Mouse (Mus musculus) hindbrain, embryonic 12.5 days (tissue): Measurements from ENCODE around the gene Bbs2. TPM values are rescaled to one million over a fixed set of nuclear protein-coding genes. Genes with fewer than 3 reads are reported as not detected.

Experiments used
- ATAC-seq: fragments of 200-750 bp; cut with Nextera tagmentation; 2 replicates; pipeline ENCODE4 v1.8.0; 2017; ENCODE audit warnings: moderate TSS enrichment; ENCODE audit not compliant: low FRiP score
- H3K27ac ChIP-seq: fragments of 300-500 bp; sonication (generic); 2 replicates; pipeline ENCODE4 v1.5.1; 2016; ENCODE audit warnings: mild to moderate bottlenecking
- H3K27me3 ChIP-seq: fragments of 300-500 bp; sonication (generic); 2 replicates; pipeline ENCODE4 v1.6.1; 2016; ENCODE audit warnings: mild to moderate bottlenecking
- H3K36me3 ChIP-seq: fragments of 300-500 bp; sonication (generic); 2 replicates; pipeline ENCODE4 v1.6.1; 2016; ENCODE audit warnings: mild to moderate bottlenecking
- H3K4me1 ChIP-seq: fragments of 300-500 bp; sonication (generic); 2 replicates; pipeline ENCODE4 v1.6.1; 2016
- H3K4me2 ChIP-seq: fragments of 300-500 bp; sonication (generic); replicated peaks from 2 replicates; pipeline ENCODE4 v1.6.1; 2016; ENCODE audit warnings: mild to moderate bottlenecking
- H3K4me3 ChIP-seq: fragments of 300-500 bp; sonication (generic); 2 replicates; pipeline ENCODE4 v1.5.1; 2016; ENCODE audit warnings: mild to moderate bottlenecking
- H3K9ac ChIP-seq: fragments of 300-500 bp; sonication (generic); 2 replicates; pipeline ENCODE4 v1.6.1; 2016; ENCODE audit warnings: mild to moderate bottlenecking, moderate library complexity
- H3K9me3 ChIP-seq: fragments of 300-500 bp; sonication (generic); replicated peaks from 2 replicates; pipeline ENCODE4 v1.6.1; 2016; ENCODE audit warnings: mild to moderate bottlenecking
- WGBS: fragments of 180-500 bp; shearing (Covaris S2); methylation state at CpG from one replicate; pipeline ENCODE4 v1.1.7; 2016; 5-methylcytosine and 5-hydroxymethylcytosine counted together
- polyA plus RNA-seq: library from polyadenylated mRNA; unstranded; fragments of >200 nt; fragmentation: Nextera tagmentation; extraction: Ambion mirVana; gene quantifications from 2 replicates; pipeline ENCODE4 v1.2.1, GENCODE M21; 2016

Bbs2 gene
- polyA plus RNA-seq, 1 experiment from 2014 or later, result 22.9 TPM

DNA sequence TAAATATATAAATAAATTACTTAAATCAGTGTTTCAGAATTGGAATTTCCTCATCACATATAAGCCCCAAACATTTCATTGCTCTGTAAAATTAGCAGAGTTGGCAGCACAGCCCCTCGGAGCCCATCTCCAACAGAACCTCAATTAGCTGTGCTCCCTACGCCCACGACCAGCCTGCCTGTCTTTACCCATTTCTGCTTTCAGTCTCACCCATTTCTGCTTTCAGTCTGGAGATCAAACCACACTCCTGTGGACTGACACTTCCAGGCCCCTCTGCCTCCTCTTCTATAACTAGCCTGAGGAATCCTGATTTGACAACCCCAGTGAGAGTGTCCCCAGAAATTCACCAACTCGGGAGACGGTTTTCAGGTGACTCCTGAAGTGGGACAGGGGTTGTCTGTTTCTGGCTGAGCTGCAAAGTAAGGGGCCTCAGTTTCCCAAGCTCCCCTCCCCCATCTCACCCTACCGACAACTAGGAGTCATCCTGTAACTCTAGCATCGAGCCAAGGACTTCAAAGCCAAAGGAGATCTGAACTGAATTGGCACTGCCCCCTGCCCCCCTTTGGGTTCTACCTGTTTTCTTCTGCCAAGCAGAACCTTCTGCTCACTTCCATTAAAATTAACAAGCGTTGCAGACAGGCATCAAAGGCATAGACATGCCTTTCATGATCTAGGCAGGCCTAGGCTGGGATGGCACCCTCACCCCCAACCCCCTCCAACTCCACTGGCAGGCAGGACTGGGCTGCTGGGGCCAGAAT lies 24.2 kb upstream of the Bbs2 start:
- WGBS, result 60% methylated on average over 8 of the region's 8 CpGs
- Histone ChIP-seq H3K9ac (no peak overlapping the region), H3K27me3 (no peaks in the 10 kb centered on the region), H3K36me3 (no peaks in the 10 kb centered on the region), H3K4me2 (no peak overlapping the region), H3K4me3 (no peak overlapping the region), H3K27ac (no peak overlapping the region), H3K4me1 (peaks cover 35% of the 10 kb centered on the region), H3K9me3 (no peaks in the 10 kb centered on the region)
- no peak for ATAC-seq

DNA sequence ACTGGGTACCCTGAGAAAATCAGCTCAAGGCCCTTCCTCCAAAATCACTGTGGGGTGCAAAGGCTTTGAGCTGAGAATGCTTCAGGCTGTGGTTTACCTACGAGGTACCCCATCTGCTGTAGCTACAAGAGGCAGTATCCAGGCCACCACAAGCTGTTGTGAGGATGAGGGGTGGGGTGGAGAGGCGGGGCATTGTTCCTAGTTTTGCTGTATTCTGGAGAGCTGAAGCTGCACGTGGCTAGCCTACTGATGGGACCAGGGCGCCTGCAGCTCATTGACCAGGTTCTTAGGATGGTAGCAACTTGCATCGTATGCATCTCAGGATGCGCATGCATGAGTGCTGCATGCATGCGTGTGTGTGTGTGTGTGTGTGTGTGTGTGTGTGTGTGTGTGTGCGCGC lies 22.9 kb upstream of the Bbs2 start:
- ATAC-seq, result no peak
- Histone ChIP-seq H3K27me3 (no peaks in the 10 kb centered on the region), H3K9me3 (no peaks in the 10 kb centered on the region), H3K4me2 (no peak overlapping the region), H3K27ac (0 out of 2 replicates have a peak overlapping the region, but pooled peaks have one; percentile 23), H3K4me1 (peaks cover 36% of the 10 kb centered on the region), H3K4me3 (no peak overlapping the region), H3K9ac (no peak overlapping the region), H3K36me3 (no peaks in the 10 kb centered on the region)
- 77% methylated on average over 9 of the region's 9 CpGs for WGBS

- Histone ChIP-seq H3K4me2 (peak overlapping the region; percentile 15; the same call in 1 of the 2 replicates), H3K4me3 (no peak overlapping the region), H3K9me3 (no peaks in the 10 kb centered on the region), H3K9ac (no peak overlapping the region), H3K27me3 (no peaks in the 10 kb centered on the region), H3K4me1 (peaks cover 34% of the 10 kb centered on the region), H3K36me3 (no peaks in the 10 kb centered on the region), H3K27ac (peak overlapping the region; percentile 82)
- peak; percentile 89 for ATAC-seq
- WGBS, result 4% methylated on average over 6 of the region's 6 CpGs
These were observed 20.2 kb upstream of the Bbs2 start for GRCm38 (mm10) chr8:94118776-94119430.

- Histone ChIP-seq H3K27ac (no peak overlapping the region), H3K4me3 (no peak overlapping the region), H3K9ac (no peak overlapping the region), H3K4me1 (peaks cover 10% of the 10 kb centered on the region), H3K36me3 (no peaks in the 10 kb centered on the region), H3K4me2 (no peak overlapping the region), H3K27me3 (no peaks in the 10 kb centered on the region), H3K9me3 (no peaks in the 10 kb centered on the region)
- 94% methylated on average over 2 of the region's 2 CpGs for WGBS
- no peak for ATAC-seq
These were observed 15.2 kb upstream of the Bbs2 start for GRCm38 (mm10) chr8:94113972-94114371.

GRCm38 (mm10) chr8:94113435-94113834 lies 14.7 kb upstream of the Bbs2 start:
- Histone ChIP-seq H3K9me3 (no peaks in the 10 kb centered on the region), H3K4me3 (no peak overlapping the region), H3K9ac (no peak overlapping the region), H3K27ac (no peak overlapping the region), H3K4me2 (no peak overlapping the region), H3K36me3 (no peaks in the 10 kb centered on the region), H3K27me3 (no peaks in the 10 kb centered on the region), H3K4me1 (peaks cover 5% of the 10 kb centered on the region)
- WGBS, result 43% methylated on average over 1 of the region's 1 CpGs
- no peak for ATAC-seq

GRCm38 (mm10) chr8:94110526-94111177 lies 11.9 kb upstream of the Bbs2 start:
- no peaks in the 10 kb centered on the region for H3K27me3 ChIP-seq
- ATAC-seq, result no peak
- no peaks in the 10 kb centered on the region for H3K9me3 ChIP-seq
- H3K36me3 ChIP-seq, result no peaks in the 10 kb centered on the region
- H3K4me3 ChIP-seq, result no peak overlapping the region
- no peaks in the 10 kb centered on the region for H3K4me1 ChIP-seq
- 58% methylated on average over 6 of the region's 6 CpGs for WGBS
- H3K27ac ChIP-seq, result no peak overlapping the region
- no peak overlapping the region for H3K9ac ChIP-seq
- H3K4me2 ChIP-seq, result no peak overlapping the region

DNA sequence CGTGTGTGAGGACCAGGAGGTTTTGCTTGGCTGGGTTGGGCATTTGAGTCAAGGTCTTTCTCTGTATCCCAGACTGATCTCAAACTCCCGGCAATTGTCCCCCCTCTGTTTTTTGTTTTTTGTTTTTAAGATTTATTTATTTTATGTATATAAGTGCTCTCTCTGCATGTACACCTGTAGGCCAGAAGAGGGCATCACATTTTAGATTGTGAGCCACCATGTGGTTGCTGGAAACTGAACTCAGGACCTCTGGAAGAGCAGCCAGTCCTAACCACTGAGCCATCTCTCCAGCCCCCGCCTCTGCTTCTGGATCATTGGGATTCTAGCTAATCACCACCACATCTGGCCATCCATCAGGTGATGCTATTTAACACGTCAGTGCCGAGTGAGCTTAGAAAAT lies 11.1 kb upstream of the Bbs2 start:
- Histone ChIP-seq H3K4me2 (no peak overlapping the region), H3K4me3 (no peak overlapping the region), H3K9me3 (no peaks in the 10 kb centered on the region), H3K4me1 (no peaks in the 10 kb centered on the region), H3K9ac (no peak overlapping the region), H3K36me3 (no peaks in the 10 kb centered on the region), H3K27me3 (no peaks in the 10 kb centered on the region), H3K27ac (no peak overlapping the region)
- no peak for ATAC-seq
- 70% methylated on average over 5 of the region's 5 CpGs for WGBS

GRCm38 (mm10) chr8:94109396-94109795 lies 10.7 kb upstream of the Bbs2 start:
- Histone ChIP-seq H3K9me3 (no peaks in the 10 kb centered on the region), H3K27me3 (no peaks in the 10 kb centered on the region), H3K4me3 (no peak overlapping the region), H3K36me3 (no peaks in the 10 kb centered on the region), H3K4me1 (no peaks in the 10 kb centered on the region), H3K9ac (no peak overlapping the region), H3K4me2 (no peak overlapping the region), H3K27ac (no peak overlapping the region)
- ATAC-seq, result no peak
- WGBS, result 56% methylated on average over 6 of the region's 6 CpGs

DNA sequence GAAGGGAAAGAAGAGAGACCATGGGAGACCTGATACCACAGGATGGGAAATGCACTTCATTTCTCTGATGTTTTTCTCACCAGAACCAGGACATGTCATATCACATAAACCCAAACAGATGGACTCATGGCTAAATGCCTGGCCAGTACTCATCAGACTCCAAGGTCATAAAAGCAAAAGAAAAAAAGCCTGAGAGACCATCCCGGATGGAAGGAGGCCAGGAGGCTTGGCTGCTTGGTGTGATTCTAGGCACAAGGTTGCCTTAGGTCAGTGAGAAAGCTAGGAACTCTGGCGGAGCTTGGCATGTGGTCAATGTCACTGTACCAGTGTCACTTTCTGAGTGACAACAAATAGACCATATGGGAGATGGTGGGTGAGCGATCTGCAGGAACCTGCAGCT lies 9.1 kb upstream of the Bbs2 start:
- Histone ChIP-seq H3K27me3 (no peaks in the 10 kb centered on the region), H3K4me3 (no peak overlapping the region), H3K9me3 (no peaks in the 10 kb centered on the region), H3K4me2 (no peak overlapping the region), H3K27ac (no peak overlapping the region), H3K9ac (no peak overlapping the region), H3K4me1 (no peaks in the 10 kb centered on the region), H3K36me3 (no peaks in the 10 kb centered on the region)
- ATAC-seq, result no peak
- WGBS, result 85% methylated on average over 3 of the region's 3 CpGs

GRCm38 (mm10) chr8:94104146-94104545 lies 5.4 kb upstream of the Bbs2 start:
- 61% methylated on average over 5 of the region's 5 CpGs for WGBS
- H3K4me1 ChIP-seq, result peaks cover under 1% of the 10 kb centered on the region; the same call in 1 of the 2 replicates
- H3K4me2 ChIP-seq, result no peak overlapping the region
- ATAC-seq, result no peak
- H3K9ac ChIP-seq, result no peak overlapping the region
- H3K4me3 ChIP-seq, result no peak overlapping the region
- H3K27me3 ChIP-seq, result no peaks in the 10 kb centered on the region
- H3K9me3 ChIP-seq, result no peaks in the 10 kb centered on the region
- H3K27ac ChIP-seq, result no peak overlapping the region
- no peaks in the 10 kb centered on the region for H3K36me3 ChIP-seq

GRCm38 (mm10) chr8:94098996-94099395 lies 268 bp upstream of the Bbs2 start:
- H3K4me2 ChIP-seq, result peak overlapping the region; percentile 66
- H3K36me3 ChIP-seq, result no peaks in the 10 kb centered on the region
- peak overlapping the region; percentile 98 for H3K27ac ChIP-seq
- H3K9me3 ChIP-seq, result no peaks in the 10 kb centered on the region
- H3K9ac ChIP-seq, result peak overlapping the region; percentile 78
- ATAC-seq, result no peak
- H3K4me1 ChIP-seq, result peaks cover 14% of the 10 kb centered on the region
- no peaks in the 10 kb centered on the region for H3K27me3 ChIP-seq
- WGBS, result 55% methylated on average over 4 of the region's 4 CpGs
- peak overlapping the region; percentile 64 for H3K4me3 ChIP-seq

DNA sequence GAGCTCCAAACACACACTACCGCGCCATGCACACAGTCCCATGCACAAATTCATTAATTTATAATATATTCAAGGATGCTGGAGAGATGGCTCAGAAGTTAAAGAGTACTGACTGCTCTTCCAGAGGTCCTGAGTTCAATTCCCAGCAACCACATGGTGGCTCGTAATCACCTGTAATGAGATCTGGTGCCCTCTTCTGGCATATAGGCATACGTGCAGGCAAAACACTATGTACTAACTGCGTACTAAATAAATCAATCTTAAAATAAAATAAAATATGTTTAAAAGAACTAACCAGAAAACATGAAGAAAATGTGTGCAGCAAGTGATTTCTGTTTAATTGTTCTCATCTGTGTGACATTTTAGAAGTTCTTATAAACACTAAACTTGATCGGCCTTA lies 4.4 kb downstream of the Bbs2 start:
- Histone ChIP-seq H3K9ac (no peak overlapping the region), H3K27me3 (no peaks in the 10 kb centered on the region), H3K4me1 (peaks cover 14% of the 10 kb centered on the region), H3K4me2 (no peak overlapping the region), H3K36me3 (0 out of 2 replicates have a peak, but pooled peaks cover 1% of the 10 kb centered on the region), H3K27ac (no peak overlapping the region), H3K4me3 (no peak overlapping the region), H3K9me3 (no peaks in the 10 kb centered on the region)
- no peak for ATAC-seq
- WGBS, result 83% methylated on average over 6 of the region's 6 CpGs
